Mouse (Mus musculus) forebrain, embryonic 12.5 days (tissue): Measurements from ENCODE around the gene Cped1. TPM values are rescaled to one million over a fixed set of nuclear protein-coding genes. Genes with fewer than 3 reads are reported as not detected.
"Not testable (repeated sequence)": the region's sequence is repeated elsewhere in the genome, so short reads cannot be mapped to it uniquely, and the experiment has no call there.

Source experiments
- ATAC-seq: fragments of 200-750 bp; cut with Nextera tagmentation; 2 replicates; pipeline ENCODE4 v1.8.0; 2017; ENCODE audit warnings: moderate TSS enrichment; ENCODE audit not compliant: low FRiP score
- H3K27ac ChIP-seq: fragments of 300-500 bp; sonication (generic); 2 replicates; pipeline ENCODE4 v1.5.1; 2016; ENCODE audit warnings: mild to moderate bottlenecking
- H3K27me3 ChIP-seq: fragments of 300-500 bp; sonication (generic); 2 replicates; pipeline ENCODE4 v1.6.1; 2016; ENCODE audit warnings: mild to moderate bottlenecking
- H3K36me3 ChIP-seq: fragments of 300-500 bp; sonication (generic); replicated peaks from 2 replicates; pipeline ENCODE4 v1.6.1; 2016; ENCODE audit warnings: mild to moderate bottlenecking
- H3K4me1 ChIP-seq: fragments of 300-500 bp; sonication (generic); 2 replicates; pipeline ENCODE4 v1.6.1; 2016
- H3K4me2 ChIP-seq: fragments of 300-500 bp; sonication (generic); 2 replicates; pipeline ENCODE4 v1.6.1; 2016; ENCODE audit warnings: mild to moderate bottlenecking, moderate library complexity
- H3K4me3 ChIP-seq: fragments of 300-500 bp; sonication (generic); replicated peaks from 2 replicates; pipeline ENCODE4 v1.5.1; 2016; ENCODE audit warnings: mild to moderate bottlenecking
- H3K9ac ChIP-seq: fragments of 300-500 bp; sonication (generic); 2 replicates; pipeline ENCODE4 v1.6.1; 2016; ENCODE audit warnings: mild to moderate bottlenecking
- H3K9me3 ChIP-seq: fragments of 300-500 bp; sonication (generic); 2 replicates; pipeline ENCODE4 v1.6.1; 2016
- WGBS: fragments of 180-500 bp; shearing (Covaris S2); methylation state at CpG from one replicate; pipeline ENCODE4 v1.1.7; 2016; 5-methylcytosine and 5-hydroxymethylcytosine counted together
- polyA plus RNA-seq: library from polyadenylated mRNA; unstranded; fragments of >200 nt; fragmentation: Nextera tagmentation; extraction: Ambion mirVana; gene quantifications from 2 replicates; pipeline ENCODE4 v1.2.1, GENCODE M21; 2016

Gene Cped1
- polyA plus RNA-seq, 1 experiment from 2014 or later, result 12.0 TPM

DNA sequence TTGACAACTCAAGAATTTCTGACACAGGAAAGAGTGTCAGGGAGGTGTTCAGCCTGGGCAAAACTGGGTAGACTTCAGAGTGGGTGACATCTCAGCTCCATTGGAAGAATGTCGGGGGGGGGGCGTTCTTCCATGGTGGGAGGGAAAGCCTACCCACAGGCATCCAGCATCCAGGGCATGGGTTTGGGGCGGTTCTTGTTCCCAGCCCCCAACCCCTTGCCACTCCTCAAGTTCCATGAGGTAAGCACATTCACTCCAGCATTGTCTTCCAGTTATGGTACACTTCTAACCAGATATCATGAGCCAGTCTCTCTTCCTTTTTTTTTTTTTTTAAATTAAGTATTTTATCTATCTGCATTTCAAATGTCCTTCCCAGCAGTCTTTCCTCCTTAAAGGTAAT lies 118.0 kb downstream of the Cped1 start:
- Histone ChIP-seq H3K36me3 (no peaks in the 10 kb centered on the region), H3K9ac (no peak overlapping the region), H3K4me3 (no peak overlapping the region), H3K4me2 (no peak overlapping the region), H3K4me1 (peaks cover 6% of the 10 kb centered on the region; the same call in 1 of the 2 replicates), H3K27ac (no peak overlapping the region), H3K27me3 (peaks cover 9% of the 10 kb centered on the region; the same call in 1 of the 2 replicates), H3K9me3 (no peaks in the 10 kb centered on the region)
- ATAC-seq, result no peak
- WGBS, result 64% methylated on average over 3 of the region's 3 CpGs

DNA sequence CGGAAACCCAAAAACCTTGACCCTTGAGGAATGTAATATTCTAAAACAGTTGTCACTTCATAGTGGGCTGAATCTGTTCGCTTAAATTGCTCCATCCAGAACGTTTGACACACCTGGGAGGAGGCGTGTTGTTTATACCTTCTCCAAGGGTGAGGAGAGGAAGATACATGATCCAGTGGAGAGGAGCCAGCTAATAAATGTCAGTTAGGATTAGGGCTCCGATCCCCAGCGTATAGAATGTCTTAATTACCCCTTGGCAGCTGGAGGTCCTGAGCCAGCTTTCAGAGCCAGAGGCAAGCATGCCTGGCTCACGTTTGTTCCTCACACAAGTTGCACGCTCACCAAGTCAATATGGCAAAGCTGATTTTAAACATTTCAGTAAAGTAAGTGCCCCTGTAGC lies 118.5 kb downstream of the Cped1 start:
- Histone ChIP-seq H3K9me3 (no peaks in the 10 kb centered on the region), H3K27me3 (peaks cover 9% of the 10 kb centered on the region; the same call in 1 of the 2 replicates), H3K4me2 (no peak overlapping the region), H3K9ac (no peak overlapping the region), H3K27ac (no peak overlapping the region), H3K4me3 (no peak overlapping the region), H3K36me3 (no peaks in the 10 kb centered on the region), H3K4me1 (peaks cover 6% of the 10 kb centered on the region; the same call in 1 of the 2 replicates)
- 12% methylated on average over 8 of the region's 8 CpGs for WGBS
- ATAC-seq, result peak; percentile 51; the same call in 1 of the 2 replicates

DNA sequence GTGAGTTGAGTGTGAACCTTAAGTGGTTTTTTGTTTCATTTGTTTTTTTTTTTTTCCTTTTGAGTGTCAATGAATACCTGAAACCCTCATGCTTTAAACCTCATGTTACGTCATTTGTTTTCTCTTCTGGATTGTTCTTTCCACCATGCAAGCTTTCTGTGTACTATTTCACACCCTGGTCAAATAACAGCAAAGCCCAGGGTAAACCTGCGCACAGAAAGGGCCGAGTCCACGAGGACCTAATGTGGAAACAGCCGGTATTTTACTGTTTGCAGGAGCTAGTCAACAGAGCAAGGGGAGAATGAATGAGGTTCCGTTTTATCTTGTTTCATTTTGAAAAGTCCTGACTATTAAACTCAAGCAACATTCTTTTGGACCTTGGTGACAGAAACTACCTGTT lies 128.4 kb downstream of the Cped1 start:
- H3K36me3 ChIP-seq, result no peaks in the 10 kb centered on the region
- 85% methylated on average over 6 of the region's 6 CpGs for WGBS
- no peaks in the 10 kb centered on the region for H3K4me1 ChIP-seq

DNA sequence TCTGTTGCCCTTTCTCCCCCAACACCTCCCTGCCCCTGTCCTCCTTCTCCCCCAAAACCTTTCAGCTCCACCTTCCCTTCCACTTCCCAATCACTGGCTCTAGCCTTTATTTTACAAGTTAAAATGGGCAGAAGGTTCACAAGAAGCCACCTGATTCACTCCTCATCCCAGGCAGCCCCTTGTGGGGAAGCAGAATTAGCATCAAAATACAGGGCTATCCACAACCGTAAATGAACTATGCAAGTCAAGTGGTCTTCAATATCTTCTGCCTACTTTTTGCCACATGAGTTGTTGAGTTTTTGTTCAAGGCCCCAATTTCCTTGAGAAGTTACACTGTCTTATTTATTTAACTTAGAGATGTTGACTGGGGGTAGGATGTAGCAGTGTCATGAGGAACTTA lies 131.0 kb downstream of the Cped1 start:
- WGBS, result 80% methylated on average over 1 of the region's 1 CpGs
- H3K4me1 ChIP-seq, result no peaks in the 10 kb centered on the region
- no peak overlapping the region for H3K27ac ChIP-seq
- H3K4me2 ChIP-seq, result no peak overlapping the region
- no peaks in the 10 kb centered on the region for H3K36me3 ChIP-seq
- no peak overlapping the region for H3K4me3 ChIP-seq
- no peaks in the 10 kb centered on the region for H3K9me3 ChIP-seq
- H3K27me3 ChIP-seq, result 0 out of 2 replicates have a peak, but pooled peaks cover 3% of the 10 kb centered on the region
- no peak for ATAC-seq
- no peak overlapping the region for H3K9ac ChIP-seq

More for the DNA sequence above, 128.4 kb downstream of the Cped1 start:
- Histone ChIP-seq H3K27ac (no peak overlapping the region), H3K9me3 (no peaks in the 10 kb centered on the region), H3K4me3 (no peak overlapping the region), H3K27me3 (0 out of 2 replicates have a peak, but pooled peaks cover 3% of the 10 kb centered on the region), H3K4me2 (no peak overlapping the region), H3K9ac (no peak overlapping the region)
- ATAC-seq, result no peak

DNA sequence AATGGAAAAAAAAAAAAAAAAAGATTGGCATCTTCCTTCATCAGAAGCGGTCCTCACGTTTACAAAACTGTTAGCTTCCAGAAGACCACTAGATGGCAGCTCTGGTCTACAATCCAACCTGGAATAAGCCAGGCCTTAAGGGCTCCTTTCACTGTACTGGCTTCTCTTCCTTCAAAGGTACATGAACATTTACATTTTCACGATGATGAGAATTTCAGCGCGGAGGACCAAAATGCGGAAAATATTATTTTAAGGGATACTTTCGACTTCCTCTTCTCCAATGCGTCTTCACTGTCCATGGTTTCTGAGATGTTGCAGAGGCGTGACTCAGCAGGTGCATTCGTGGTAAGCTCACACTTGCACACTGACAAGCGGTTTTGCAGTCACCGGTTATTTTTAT lies 136.4 kb downstream of the Cped1 start:
- Histone ChIP-seq H3K27me3 (no peaks in the 10 kb centered on the region), H3K9ac (no peak overlapping the region), H3K4me2 (no peak overlapping the region), H3K36me3 (no peaks in the 10 kb centered on the region), H3K9me3 (no peaks in the 10 kb centered on the region), H3K4me3 (no peak overlapping the region), H3K4me1 (no peaks in the 10 kb centered on the region), H3K27ac (no peak overlapping the region)
- peak; percentile 84 for ATAC-seq
- 38% methylated on average over 12 of the region's 12 CpGs for WGBS

DNA sequence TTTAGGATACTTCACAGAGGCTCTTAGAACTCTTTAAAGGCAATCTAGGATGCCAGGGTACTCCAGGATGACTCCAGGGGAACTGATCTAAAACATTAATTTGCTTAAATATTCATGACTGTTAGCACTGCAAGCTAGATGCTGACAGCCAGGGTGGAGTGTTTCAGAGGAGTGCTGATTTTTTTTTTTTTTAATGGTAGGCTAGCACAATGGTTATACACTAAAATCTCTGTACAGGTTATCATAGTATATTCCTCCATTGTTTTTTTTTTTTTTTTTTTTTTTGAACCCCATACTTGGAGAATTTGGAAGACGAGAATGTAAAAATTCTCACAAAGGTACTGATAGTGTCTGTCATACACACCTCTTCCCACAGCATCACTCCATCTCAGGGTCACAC lies 137.0 kb downstream of the Cped1 start:
- ATAC-seq, result no peak

DNA sequence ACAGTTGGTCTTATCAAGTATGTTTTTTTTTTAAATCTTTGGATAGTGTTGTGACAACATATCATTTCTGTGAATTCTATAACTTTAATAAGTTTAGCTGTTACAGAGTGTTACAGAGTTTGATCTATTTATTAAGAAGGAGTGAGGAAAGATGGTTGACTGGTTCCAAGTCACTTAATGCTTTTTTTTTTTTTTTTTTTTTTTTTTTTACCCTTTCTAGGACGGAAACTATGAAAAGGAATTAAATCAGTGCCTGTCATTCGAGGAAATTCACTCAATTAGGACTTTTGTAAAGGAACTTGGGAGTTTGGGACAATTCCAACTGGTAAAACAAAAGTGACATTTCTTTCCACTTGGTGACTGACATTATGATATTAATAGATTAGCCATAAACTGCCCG lies 137.6 kb downstream of the Cped1 start:
- Histone ChIP-seq H3K36me3 (no peaks in the 10 kb centered on the region), H3K27ac (no peak overlapping the region), H3K4me3 (no peak overlapping the region), H3K9ac (no peak overlapping the region), H3K27me3 (no peaks in the 10 kb centered on the region), H3K4me1 (no peaks in the 10 kb centered on the region), H3K9me3 (no peaks in the 10 kb centered on the region), H3K4me2 (no peak overlapping the region)
- 60% methylated on average over 3 of the region's 3 CpGs for WGBS
- no peak for ATAC-seq

More for the DNA sequence above, 137.0 kb downstream of the Cped1 start:
- WGBS, result 88% methylated on average over 1 of the region's 1 CpGs
- no peaks in the 10 kb centered on the region for H3K9me3 ChIP-seq
- no peaks in the 10 kb centered on the region for H3K36me3 ChIP-seq
- no peak overlapping the region for H3K9ac ChIP-seq
- no peaks in the 10 kb centered on the region for H3K27me3 ChIP-seq
- no peaks in the 10 kb centered on the region for H3K4me1 ChIP-seq
- H3K4me3 ChIP-seq, result no peak overlapping the region
- H3K27ac ChIP-seq, result no peak overlapping the region
- no peak overlapping the region for H3K4me2 ChIP-seq

DNA sequence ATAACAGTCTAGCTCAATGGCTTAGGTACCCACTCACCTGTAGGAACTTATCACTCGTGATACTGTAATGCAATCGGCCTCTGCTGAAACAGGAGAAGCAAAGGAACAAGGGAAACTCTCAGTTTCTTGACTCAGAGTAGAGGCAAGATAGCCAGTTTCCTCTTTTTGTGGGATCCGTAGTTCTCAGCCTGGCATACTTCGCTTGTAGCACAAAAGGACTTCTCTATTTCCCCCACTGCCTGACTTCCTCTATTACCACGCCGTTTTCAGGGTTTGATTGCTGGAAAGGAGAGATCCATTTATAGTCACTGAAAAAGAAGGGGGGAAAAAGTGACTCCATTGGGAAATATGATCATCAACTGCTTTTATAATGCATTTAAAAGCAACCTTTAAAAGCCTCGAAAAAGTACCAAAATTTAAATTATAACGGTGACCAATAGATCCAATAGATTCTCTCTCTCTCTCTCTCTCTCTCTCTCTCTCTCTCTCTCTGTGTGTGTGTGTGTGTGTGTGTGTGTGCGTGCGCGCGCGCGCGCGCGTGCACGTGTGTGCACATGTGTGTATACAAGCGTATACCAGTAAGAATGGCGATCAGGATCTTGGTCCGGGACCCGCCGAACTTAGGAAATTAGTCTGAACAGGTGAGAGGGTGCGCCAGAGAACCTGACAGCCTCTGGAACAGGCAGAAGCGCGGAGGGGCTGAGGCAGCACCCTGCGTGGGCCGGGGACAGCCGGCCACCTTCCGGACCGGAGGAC lies 139.0 kb downstream of the Cped1 start:
- not testable (repeated sequence) for H3K4me3 ChIP-seq, H3K4me1 ChIP-seq, H3K36me3 ChIP-seq, H3K9me3 ChIP-seq, H3K4me2 ChIP-seq, H3K9ac ChIP-seq, ATAC-seq, H3K27ac ChIP-seq, H3K27me3 ChIP-seq
- 88% methylated on average over 24 of the region's 31 CpGs for WGBS

DNA sequence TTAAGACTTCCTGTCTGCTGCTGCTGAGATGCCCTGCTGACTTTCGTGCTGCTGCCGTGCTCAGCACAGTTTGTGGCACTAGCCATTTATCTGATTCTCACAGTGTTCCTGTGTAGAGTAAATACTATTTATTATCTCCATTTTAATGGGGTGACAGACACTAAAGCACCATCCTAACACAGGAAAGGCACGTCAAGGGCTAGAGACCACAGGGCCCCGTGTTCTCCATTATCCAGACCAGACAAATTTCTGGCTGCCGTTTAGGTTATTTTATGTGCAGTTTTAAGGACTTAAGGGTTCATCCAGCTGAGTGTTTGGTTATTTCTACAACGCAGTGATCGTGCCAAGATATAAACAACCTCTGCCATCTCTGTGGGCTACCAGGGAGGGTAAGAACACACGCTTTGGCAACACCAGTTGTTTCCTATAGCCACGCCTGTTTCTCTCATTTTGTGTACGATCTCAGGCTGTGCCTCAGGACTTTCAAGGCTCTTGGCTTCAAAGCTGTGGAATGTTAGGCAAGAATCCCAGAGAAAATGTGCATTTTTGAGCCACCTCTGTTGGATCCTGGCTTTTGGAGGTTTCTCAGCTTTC lies 149.4 kb downstream of the Cped1 start:
- Histone ChIP-seq H3K27me3 (no peaks in the 10 kb centered on the region), H3K4me3 (no peak overlapping the region), H3K9ac (no peak overlapping the region), H3K4me1 (no peaks in the 10 kb centered on the region), H3K9me3 (no peaks in the 10 kb centered on the region), H3K4me2 (no peak overlapping the region), H3K27ac (no peak overlapping the region), H3K36me3 (no peaks in the 10 kb centered on the region)
- ATAC-seq, result no peak
- 87% methylated on average over 10 of the region's 10 CpGs for WGBS

DNA sequence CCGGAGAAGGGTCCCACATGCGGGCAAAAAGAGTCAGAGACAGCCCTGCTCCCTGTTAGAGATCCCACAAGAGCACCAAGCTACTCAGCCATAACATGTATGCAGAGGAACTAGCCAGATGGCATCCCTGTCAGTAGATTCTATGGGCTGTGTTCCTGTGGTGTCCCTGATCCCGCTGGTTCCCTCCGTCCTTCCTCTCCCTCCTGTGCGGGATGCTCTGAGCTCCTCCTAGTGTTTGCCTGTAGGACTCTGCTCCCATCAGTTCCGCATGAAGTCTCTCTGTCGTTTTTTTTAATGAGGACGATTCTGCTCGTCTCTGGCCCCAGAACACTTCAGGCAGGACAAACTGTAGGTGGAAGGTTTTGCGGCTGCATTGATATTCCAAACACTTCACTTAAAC lies 151.1 kb downstream of the Cped1 start:
- Histone ChIP-seq H3K9me3 (no peaks in the 10 kb centered on the region), H3K36me3 (no peaks in the 10 kb centered on the region), H3K27me3 (no peaks in the 10 kb centered on the region), H3K4me1 (0 out of 2 replicates have a peak, but pooled peaks cover 2% of the 10 kb centered on the region), H3K27ac (no peak overlapping the region), H3K4me2 (no peak overlapping the region), H3K4me3 (no peak overlapping the region), H3K9ac (no peak overlapping the region)
- no peak; the same call in 1 of the 2 replicates for ATAC-seq
- 45% methylated on average over 10 of the region's 10 CpGs for WGBS

DNA sequence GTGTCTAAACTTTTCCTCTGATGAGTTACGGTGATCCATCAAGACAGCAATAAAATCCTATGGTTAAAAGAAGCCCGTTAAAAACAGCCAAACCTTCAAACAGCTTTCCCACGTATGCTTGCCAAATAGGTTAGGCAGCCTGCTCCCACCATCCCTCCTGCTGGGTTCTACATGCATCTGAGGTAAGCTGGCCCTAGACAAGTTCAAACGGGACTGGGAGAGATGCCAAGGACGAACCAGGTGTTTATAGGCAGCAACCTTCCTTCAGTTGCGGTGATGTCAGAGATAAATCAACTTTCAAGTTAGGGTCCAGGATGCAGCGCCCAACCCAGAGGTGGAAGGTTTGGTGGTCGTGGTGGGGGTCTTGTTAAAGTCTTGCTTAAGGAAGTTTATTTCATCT lies 155.1 kb downstream of the Cped1 start:
- Histone ChIP-seq H3K9me3 (no peaks in the 10 kb centered on the region), H3K4me1 (0 out of 2 replicates have a peak, but pooled peaks cover 2% of the 10 kb centered on the region)
- WGBS, result 74% methylated on average over 8 of the region's 8 CpGs

DNA sequence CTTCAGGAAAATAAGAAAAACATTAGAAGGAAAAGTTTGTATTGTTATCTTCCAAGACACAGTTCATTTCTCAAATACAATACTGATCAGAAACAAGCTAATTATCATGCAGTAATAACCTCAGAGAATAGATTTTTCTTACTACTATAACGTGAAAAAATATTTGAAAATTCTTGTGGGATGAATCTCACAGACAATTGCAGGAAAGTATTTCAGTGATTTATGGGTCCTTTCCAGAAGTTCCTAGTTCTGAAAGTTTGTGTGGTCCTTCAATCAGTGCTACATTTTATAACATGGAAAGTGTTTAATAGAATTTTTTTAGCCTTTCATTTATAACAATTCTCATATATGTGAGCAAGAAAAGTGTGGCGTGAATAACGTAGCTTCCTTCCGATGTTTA lies 161.5 kb downstream of the Cped1 start:
- WGBS, result 91% methylated on average over 4 of the region's 4 CpGs
- Histone ChIP-seq H3K36me3 (no peaks in the 10 kb centered on the region), H3K4me2 (no peak overlapping the region), H3K4me1 (no peaks in the 10 kb centered on the region), H3K27ac (no peak overlapping the region), H3K27me3 (no peaks in the 10 kb centered on the region), H3K9ac (no peak overlapping the region), H3K9me3 (no peaks in the 10 kb centered on the region), H3K4me3 (no peak overlapping the region)
- no peak for ATAC-seq

More for the DNA sequence above, 155.1 kb downstream of the Cped1 start:
- Histone ChIP-seq H3K27me3 (no peaks in the 10 kb centered on the region), H3K9ac (no peak overlapping the region), H3K36me3 (no peaks in the 10 kb centered on the region), H3K27ac (no peak overlapping the region), H3K4me3 (no peak overlapping the region), H3K4me2 (no peak overlapping the region)
- ATAC-seq, result no peak

DNA sequence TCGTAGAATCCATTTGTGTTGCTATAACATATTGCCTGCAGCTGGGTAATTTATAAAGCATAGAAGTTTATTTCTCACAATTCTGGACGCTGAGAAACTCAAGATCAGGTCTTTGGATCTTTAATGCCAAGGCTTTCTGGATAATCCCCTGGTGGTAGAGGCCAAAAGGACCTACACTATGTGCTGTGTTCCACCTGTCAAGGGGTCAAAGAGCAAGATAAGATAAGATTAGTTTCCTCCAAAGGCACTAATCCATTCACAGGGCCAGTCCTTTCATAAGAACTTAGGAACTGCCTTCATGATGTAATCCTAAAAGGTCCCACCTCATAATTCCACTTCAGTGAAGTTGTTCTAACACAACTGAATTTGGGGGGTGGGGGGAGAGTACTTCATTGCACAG lies 162.8 kb downstream of the Cped1 start:
- ATAC-seq, result no peak
- 76% methylated on average over 2 of the region's 2 CpGs for WGBS
- Histone ChIP-seq H3K36me3 (no peaks in the 10 kb centered on the region), H3K9ac (no peak overlapping the region), H3K4me1 (no peaks in the 10 kb centered on the region), H3K27ac (no peak overlapping the region), H3K27me3 (no peaks in the 10 kb centered on the region), H3K4me3 (no peak overlapping the region), H3K9me3 (no peaks in the 10 kb centered on the region), H3K4me2 (no peak overlapping the region)
